Mouse (Mus musculus) C2C12 (cell line): ENCODE measurements around the gene Baiap2l2.

Experiments
- CTCF ChIP-seq: IDR thresholded peaks from one replicate; pipeline ENCODE4 v1.5.1; 2011; ENCODE audit not compliant: control insufficient read depth, insufficient read depth, insufficient read length
- FOSL1 ChIP-seq: IDR thresholded peaks from one replicate; pipeline ENCODE4 v1.8.0; 2011; ENCODE audit warnings: mild to moderate bottlenecking, low read length; ENCODE audit not compliant: poor library complexity, insufficient read depth, severe bottlenecking
- MAX ChIP-seq: IDR thresholded peaks from one replicate; pipeline ENCODE4 v1.6.1; 2011; ENCODE audit warnings: mild to moderate bottlenecking, control low read depth
- MYOD1 ChIP-seq: IDR thresholded peaks from one replicate; pipeline ENCODE4 v1.6.1; 2011; ENCODE audit warnings: low read depth; ENCODE audit not compliant: control insufficient read depth, insufficient read length
- USF1 ChIP-seq: IDR thresholded peaks from one replicate; pipeline ENCODE4 v1.6.1; 2011; ENCODE audit warnings: low read depth, mild to moderate bottlenecking, control low read depth, moderate library complexity

DNA sequence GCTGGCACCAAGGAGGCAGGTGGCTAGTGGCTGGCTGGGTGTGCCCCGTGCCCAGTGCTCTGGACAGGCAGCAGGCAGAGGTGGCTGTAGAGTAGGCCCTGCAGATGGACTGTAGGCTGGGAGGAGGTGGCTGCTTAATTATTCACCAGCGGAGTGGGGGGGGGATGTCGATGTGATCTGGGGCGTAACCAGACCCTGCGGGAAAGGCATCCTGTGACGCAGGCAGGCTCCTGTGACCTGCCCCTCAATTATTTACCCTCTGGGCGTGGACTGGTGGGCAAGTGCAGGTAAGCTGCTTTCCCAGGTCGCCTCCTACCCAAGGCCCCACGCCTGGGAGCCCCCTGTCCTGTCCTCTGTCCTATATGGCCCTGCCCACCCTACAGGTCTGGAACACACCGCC is at the start of gene Baiap2l2:
- TF ChIP-seq CTCF: no peak
- no peak for TF ChIP-seq MAX
- TF ChIP-seq FOSL1: no peak
- no peak for TF ChIP-seq USF1
- TF ChIP-seq MYOD1: no peak
